18 mouse cellular contexts compared by ENCODE assay signal in genomic region chr10:42888241-42888640, GRCm38 (mm10). TPM values are rescaled to one million over a fixed set of nuclear protein-coding genes. Genes with fewer than 3 reads are reported as not detected.
DNase-seq lines count a peak whose midpoint lies in the region; ATAC-seq and TF ChIP-seq lines count a peak whose summit lies in the region.
"Had no signal": no experiment of that assay in that cellular context is flagged by ENCODE, and none has a peak within 500 bp of the region (broad histone marks: within the 10 kb centered on the region; RNA-seq: fewer than 3 reads in every experiment).

No protein-coding gene starts in this region.

- peak; percentile 24 for DNase-seq in gastrocnemius, adult 2 months
- no peak for DNase-seq in gastrocnemius, postnatal 25 days
- DNase-seq in CD4-positive, CD25-positive, alpha-beta regulatory T cell, adult 2 months (ENCODE audit: low read depth, low spot score), result peak; percentile 83
- DNase-seq in stomach, postnatal 0 days (ENCODE audit: low spot score), result no peak
- no peak for DNase-seq in frontal cortex, postnatal 36 days (ENCODE audit: low spot score in 2 of 2)
- no peak for DNase-seq in spleen, adult 18-20 months
- no peak for DNase-seq in left cerebral cortex, postnatal 4 days
- DNase-seq: cerebellum, adult 11 months; heart, postnatal 10 days; liver, embryonic 13.5 days; lung, postnatal 10 days had no signal

- H3K27ac ChIP-seq in gastrocnemius, adult 2 months, result peak overlapping the region; percentile 73
- no peak overlapping the region for H3K27ac ChIP-seq in intestine, postnatal 0 days (ENCODE audit: low read depth, low read length)
- H3K27ac ChIP-seq in stomach, postnatal 0 days (replicated peaks), result no peak overlapping the region
- H3K27ac ChIP-seq: embryonic facial prominence, embryonic 13.5 days; hindbrain, embryonic 15.5 days; kidney, embryonic 15.5 days; limb, embryonic 10.5 days; liver, embryonic 13.5 days; midbrain, embryonic 12.5 days had no signal

- no peak for TF ChIP-seq EP300 in stomach, postnatal 0 days (optimal IDR thresholded peaks at IDR 0.05)

- TF ChIP-seq CTCF in gastrocnemius, adult 2 months (IDR thresholded peaks at IDR 0.05), result no peak
- no peak for TF ChIP-seq CTCF in intestine, postnatal 0 days (IDR thresholded peaks at IDR 0.05; ENCODE audit: low read depth)
- no peak for TF ChIP-seq CTCF in stomach, postnatal 0 days (IDR thresholded peaks at IDR 0.05; ENCODE audit: low read depth)

- H3K36me3 ChIP-seq in intestine, postnatal 0 days (ENCODE audit: control insufficient read depth, insufficient read depth), result no peaks in the 10 kb centered on the region
- no peaks in the 10 kb centered on the region for H3K36me3 ChIP-seq in stomach, postnatal 0 days (ENCODE audit: control insufficient read depth, insufficient read depth, low read length)
- H3K36me3 ChIP-seq: embryonic facial prominence, embryonic 13.5 days; hindbrain, embryonic 15.5 days; kidney, embryonic 15.5 days; limb, embryonic 10.5 days; liver, embryonic 13.5 days; midbrain, embryonic 12.5 days had no signal

- H3K4me1 ChIP-seq in intestine, postnatal 0 days (replicated peaks; ENCODE audit: control insufficient read depth, insufficient read depth, low read length), result peaks cover 3% of the 10 kb centered on the region; the same call in 1 of the 2 replicates
- 0 out of 2 replicates have a peak, but pooled peaks cover 3% of the 10 kb centered on the region for H3K4me1 ChIP-seq in stomach, postnatal 0 days (replicated peaks; ENCODE audit: control insufficient read depth, insufficient read depth)
- H3K4me1 ChIP-seq: hindbrain, embryonic 15.5 days; liver, embryonic 13.5 days had no signal

- no peak overlapping the region for H3K9ac ChIP-seq in intestine, postnatal 0 days (ENCODE audit: low read depth, low read length)
- no peak overlapping the region for H3K9ac ChIP-seq in stomach, postnatal 0 days (ENCODE audit: low read length)
- H3K9ac ChIP-seq: embryonic facial prominence, embryonic 13.5 days; hindbrain, embryonic 15.5 days; kidney, embryonic 15.5 days; liver, embryonic 13.5 days; midbrain, embryonic 12.5 days had no signal

- peak; percentile 60 for ATAC-seq in intestine, postnatal 0 days
- ATAC-seq in stomach, postnatal 0 days (ENCODE audit: low FRiP score, low TSS enrichment), result peak; percentile 57; the same call in 1 of the 2 replicates
- ATAC-seq: forebrain, embryonic 14.5 days had no signal

- 74% methylated on average over 5 of the region's 5 CpGs for WGBS in intestine, postnatal 0 days
- 81% methylated on average over 5 of the region's 5 CpGs for WGBS in stomach, postnatal 0 days

- H3K9me3 ChIP-seq in intestine, postnatal 0 days (ENCODE audit: control insufficient read depth), result no peaks in the 10 kb centered on the region
- H3K9me3 ChIP-seq in stomach, postnatal 0 days (ENCODE audit: control insufficient read depth, low read length), result no peaks in the 10 kb centered on the region
- H3K9me3 ChIP-seq: embryonic facial prominence, embryonic 13.5 days; hindbrain, embryonic 15.5 days; kidney, embryonic 15.5 days; limb, embryonic 10.5 days; liver, embryonic 13.5 days; midbrain, embryonic 12.5 days had no signal

- H3K4me2 ChIP-seq in intestine, postnatal 0 days (replicated peaks; ENCODE audit: low read depth), result no peak overlapping the region
- no peak overlapping the region for H3K4me2 ChIP-seq in stomach, postnatal 0 days (replicated peaks; ENCODE audit: low read depth)
- H3K4me2 ChIP-seq: embryonic facial prominence, embryonic 13.5 days; hindbrain, embryonic 15.5 days; kidney, embryonic 15.5 days; liver, embryonic 13.5 days; midbrain, embryonic 12.5 days had no signal

- H3K27me3 ChIP-seq in intestine, postnatal 0 days (replicated peaks; ENCODE audit: control insufficient read depth, insufficient read depth, low read length), result no peaks in the 10 kb centered on the region
- H3K27me3 ChIP-seq in stomach, postnatal 0 days (ENCODE audit: control insufficient read depth, insufficient read depth, low read length), result no peaks in the 10 kb centered on the region
- H3K27me3 ChIP-seq: embryonic facial prominence, embryonic 13.5 days; hindbrain, embryonic 15.5 days; kidney, embryonic 15.5 days; liver, embryonic 13.5 days; midbrain, embryonic 12.5 days had no signal

- H3K4me3 ChIP-seq in gastrocnemius, adult 2 months, result no peak overlapping the region
- no peak overlapping the region for H3K4me3 ChIP-seq in intestine, postnatal 0 days (ENCODE audit: low read depth, low read length)
- no peak overlapping the region for H3K4me3 ChIP-seq in stomach, postnatal 0 days (ENCODE audit: low read depth, low read length)
- H3K4me3 ChIP-seq: embryonic facial prominence, embryonic 13.5 days; hindbrain, embryonic 15.5 days; kidney, embryonic 15.5 days; limb, embryonic 10.5 days; liver, embryonic 13.5 days; midbrain, embryonic 12.5 days had no signal

- intact Hi-C loops in gastrocnemius, adult 2 months (cut with DNase I), result no loop called here
- intact Hi-C loops in left cerebral cortex, postnatal 4 days (cut with DNase I), result no loop called here

RNA-seq across cellular contexts. Expression of gene Scml4, which starts 28.1 kb away (rescaled TPM):
- total RNA-seq in gastrocnemius, adult 2 months (2021), result under 1 TPM; 0.46 to 0.59 TPM
- total RNA-seq in gastrocnemius, postnatal 25 days (2021), result 1 to 10 TPM; 1.4 TPM
- polyA plus RNA-seq in intestine, postnatal 0 days (2015; fragmentation: Nextera tagmentation; extraction: Ambion mirVana), result 13.0 and 13.7 TPM in 2 replicates
- 5.1 and 5.4 TPM in 2 replicates for polyA plus RNA-seq in stomach, postnatal 0 days (2015; fragmentation: Nextera tagmentation; extraction: Ambion mirVana)
- 10 to 100 TPM; 11.1 to 11.6 TPM for total RNA-seq in left cerebral cortex, postnatal 4 days (2021)

Comparison
In these comparisons a context has a peak if more than half of its experiments do, and no peak if none do; other contexts are left out.
1. DNase-seq: peak in gastrocnemius, adult 2 months (single experiment) and CD4-positive, CD25-positive, alpha-beta regulatory T cell, adult 2 months (single experiment); none in gastrocnemius, postnatal 25 days (single experiment), stomach, postnatal 0 days (single experiment), frontal cortex, postnatal 36 days (0 of 2), spleen, adult 18-20 months (0 of 2) and left cerebral cortex, postnatal 4 days (single experiment).
2. RNA of gene Scml4, which starts 28.1 kb away (total RNA-seq): 11.1 to 11.6 TPM in left cerebral cortex, postnatal 4 days; 1.4 TPM in gastrocnemius, postnatal 25 days and 0.46 to 0.59 TPM in gastrocnemius, adult 2 months; every median in the first group is over 4 times any median in the second.